Mouse (Mus musculus) limb, embryonic 15.5 days (tissue): ENCODE data around the gene Aebp2. TPM values are rescaled to one million over a fixed set of nuclear protein-coding genes. Genes with fewer than 3 reads are reported as not detected.
A peak's percentile ranks its signal among the peaks of the same experiment; 100 is the strongest.
"Not testable (repeated sequence)": the region's sequence is repeated elsewhere in the genome, so short reads cannot be mapped to it uniquely, and the experiment has no call there.

Source experiments
- ATAC-seq: fragments of 200-750 bp; cut with Nextera tagmentation; 2 replicates; pipeline ENCODE4 v1.8.0; 2017; ENCODE audit warnings: low read depth, moderate TSS enrichment; ENCODE audit not compliant: insufficient number of reproducible peaks, low FRiP score, low TSS enrichment
- H3K27ac ChIP-seq: fragments of 300-500 bp; sonication (generic); 2 replicates; pipeline ENCODE4 v1.5.1; 2015; ENCODE audit warnings: moderate library complexity, mild to moderate bottlenecking, inconsistent platforms
- H3K27me3 ChIP-seq: fragments of 300-500 bp; sonication (generic); 2 replicates; pipeline ENCODE4 v1.6.1; 2015; ENCODE audit warnings: inconsistent platforms
- H3K36me3 ChIP-seq: fragments of 300-500 bp; sonication (generic); 2 replicates; pipeline ENCODE4 v1.6.1; 2015; ENCODE audit warnings: inconsistent platforms
- H3K4me1 ChIP-seq: fragments of 300-500 bp; sonication (generic); 2 replicates; pipeline ENCODE4 v1.6.1; 2015; ENCODE audit warnings: inconsistent platforms
- H3K4me2 ChIP-seq: fragments of 300-500 bp; sonication (generic); 2 replicates; pipeline ENCODE4 v1.6.1; 2015; ENCODE audit warnings: mild to moderate bottlenecking, inconsistent platforms
- H3K4me3 ChIP-seq: fragments of 300-500 bp; sonication (generic); 2 replicates; pipeline ENCODE4 v1.5.1; 2015; ENCODE audit warnings: mild to moderate bottlenecking, inconsistent platforms
- H3K9ac ChIP-seq: fragments of 300-500 bp; sonication (generic); 2 replicates; pipeline ENCODE4 v1.6.1; 2015; ENCODE audit warnings: inconsistent platforms
- H3K9me3 ChIP-seq: fragments of 300-500 bp; sonication (generic); 2 replicates; pipeline ENCODE4 v1.6.1; 2016; ENCODE audit warnings: inconsistent platforms
- WGBS: fragments of 180-500 bp; shearing (Covaris S2); methylation state at CpG from one replicate; pipeline ENCODE4 v1.1.7; 2015; 5-methylcytosine and 5-hydroxymethylcytosine counted together
- polyA plus RNA-seq: library from polyadenylated mRNA; unstranded; fragments of >200 nt; fragmentation: Nextera tagmentation; extraction: Ambion mirVana; gene quantifications from 2 replicates; pipeline ENCODE4 v1.2.1, GENCODE M21; 2015

Aebp2 gene
- polyA plus RNA-seq, 1 experiment from 2014 or later: 17.1 TPM

DNA sequence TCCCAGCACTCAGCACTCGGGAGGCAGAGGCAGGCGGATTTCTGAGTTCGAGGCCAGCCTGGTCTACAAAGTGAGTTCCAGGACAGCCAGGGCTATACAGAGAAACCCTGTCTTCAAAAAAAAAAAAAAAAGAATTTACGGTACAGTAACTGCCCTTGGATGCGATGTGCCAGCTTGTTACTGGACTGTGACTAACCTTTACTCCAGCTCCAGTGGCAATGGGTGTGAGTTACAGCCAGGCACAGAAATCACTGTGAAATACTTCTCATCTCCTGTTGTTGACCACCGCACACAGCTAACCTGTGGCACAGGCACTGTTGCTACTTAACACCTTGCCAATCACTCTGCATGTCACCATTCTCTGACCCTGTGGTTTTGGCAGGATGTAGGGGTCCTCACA, 26.9 kb upstream of the Aebp2 start:
- not testable (repeated sequence) for H3K4me3 ChIP-seq, ATAC-seq, H3K9me3 ChIP-seq, H3K9ac ChIP-seq, H3K27ac ChIP-seq, H3K4me2 ChIP-seq, H3K27me3 ChIP-seq
- H3K4me1 ChIP-seq: peaks cover 14% of the 10 kb centered on the region
- H3K36me3 ChIP-seq: peaks cover 48% of the 10 kb centered on the region
- 91% methylated on average over 6 of the region's 6 CpGs for WGBS

DNA sequence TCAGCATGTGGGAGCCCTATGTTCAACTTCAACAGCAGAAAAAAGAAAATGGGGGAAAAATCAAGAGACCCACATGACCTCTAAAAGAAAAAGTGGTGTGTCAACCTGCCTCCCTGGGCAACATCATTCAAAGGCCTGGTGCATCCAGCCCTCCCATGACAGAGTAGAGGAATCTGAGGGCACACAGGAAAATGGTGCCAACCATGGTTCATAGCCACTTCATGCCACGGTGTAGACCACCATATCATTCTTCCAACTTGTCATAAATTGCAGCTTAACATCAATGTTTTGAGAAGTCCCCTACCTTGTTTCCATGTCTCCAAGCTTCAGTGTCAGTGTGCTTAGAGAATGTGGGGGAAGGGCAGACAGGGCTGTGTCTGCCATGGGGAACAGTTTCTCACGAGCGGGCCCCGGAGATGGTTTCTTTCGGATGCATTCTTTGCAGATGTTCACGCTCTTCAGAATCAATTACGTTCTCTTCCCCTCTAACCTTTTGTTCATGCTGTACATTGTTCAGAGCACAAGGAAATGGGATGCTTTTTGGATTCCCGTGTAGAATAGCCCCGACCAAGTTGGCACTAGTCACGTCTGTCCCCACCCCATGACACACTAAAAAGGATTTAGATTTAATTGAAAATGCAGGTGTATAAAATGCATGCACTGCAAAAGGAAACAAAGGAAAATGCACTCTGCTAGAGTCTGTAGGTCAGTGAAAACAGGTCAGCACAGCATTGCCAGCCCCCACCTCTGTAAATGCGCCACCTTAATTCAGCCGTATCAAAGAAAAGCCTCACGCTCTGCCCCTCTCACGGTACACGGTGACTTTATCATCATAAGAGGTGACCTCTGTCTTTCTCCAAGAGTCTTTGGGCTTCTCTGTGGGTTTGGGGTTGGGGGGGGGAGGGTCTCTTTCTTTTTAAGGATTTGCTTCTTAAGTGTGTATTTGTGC, 24.8 kb upstream of the Aebp2 start:
- Histone ChIP-seq H3K4me3 (no peak overlapping the region), H3K9me3 (no peaks in the 10 kb centered on the region), H3K27ac (no peak overlapping the region), H3K36me3 (peaks cover 36% of the 10 kb centered on the region), H3K4me1 (peaks cover 10% of the 10 kb centered on the region), H3K9ac (no peak overlapping the region), H3K27me3 (no peaks in the 10 kb centered on the region), H3K4me2 (no peak overlapping the region)
- 85% methylated on average over 15 of the region's 15 CpGs for WGBS
- ATAC-seq: no peak

DNA sequence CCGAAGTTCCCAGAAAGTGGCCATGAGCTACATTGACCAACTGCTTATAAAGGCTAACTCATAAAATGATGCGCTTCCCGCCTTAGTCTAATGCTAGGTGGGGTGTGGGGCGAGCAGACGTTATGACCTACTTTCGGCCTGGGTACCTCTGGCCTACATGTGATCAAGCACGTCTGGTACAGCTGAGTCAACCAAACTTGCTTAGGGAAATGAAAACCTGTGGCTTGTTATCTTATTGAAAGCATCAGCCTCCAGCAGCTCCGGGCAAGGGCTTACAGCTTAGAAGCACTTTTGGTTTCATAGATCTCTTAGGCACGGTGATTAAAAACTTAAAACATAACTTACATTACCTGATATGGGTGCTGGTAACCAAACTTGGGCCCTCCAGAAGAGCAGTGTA, 23.9 kb upstream of the Aebp2 start:
- H3K4me3 ChIP-seq: no peak overlapping the region
- peaks cover 7% of the 10 kb centered on the region for H3K4me1 ChIP-seq
- no peak overlapping the region for H3K27ac ChIP-seq
- no peak for ATAC-seq
- 84% methylated on average over 9 of the region's 9 CpGs for WGBS
- no peaks in the 10 kb centered on the region for H3K27me3 ChIP-seq
- no peaks in the 10 kb centered on the region for H3K9me3 ChIP-seq
- no peak overlapping the region for H3K9ac ChIP-seq
- no peak overlapping the region for H3K4me2 ChIP-seq
- peaks cover 30% of the 10 kb centered on the region for H3K36me3 ChIP-seq

DNA sequence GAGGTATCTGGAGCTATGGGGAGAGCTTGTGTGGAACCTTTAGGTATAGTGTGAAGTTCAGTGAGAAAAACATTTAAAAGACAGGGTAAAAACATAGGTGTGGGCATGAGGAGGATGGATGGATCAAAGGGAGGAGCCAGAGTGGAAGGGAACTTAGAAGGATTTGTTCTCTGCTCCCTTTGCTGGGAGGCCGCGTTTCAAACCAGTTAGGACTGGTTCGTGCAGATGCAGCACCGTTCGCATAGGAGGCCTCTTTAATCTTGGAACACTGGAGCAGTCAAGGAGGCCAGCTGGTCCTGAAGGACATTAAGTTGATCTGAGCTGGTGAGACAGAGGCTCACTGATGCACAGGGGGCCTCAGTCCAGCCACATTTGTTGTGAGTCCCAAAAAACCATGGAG, 23.1 kb upstream of the Aebp2 start:
- Histone ChIP-seq H3K4me2 (no peak overlapping the region), H3K9me3 (no peaks in the 10 kb centered on the region)
- 86% methylated on average over 5 of the region's 5 CpGs for WGBS

DNA sequence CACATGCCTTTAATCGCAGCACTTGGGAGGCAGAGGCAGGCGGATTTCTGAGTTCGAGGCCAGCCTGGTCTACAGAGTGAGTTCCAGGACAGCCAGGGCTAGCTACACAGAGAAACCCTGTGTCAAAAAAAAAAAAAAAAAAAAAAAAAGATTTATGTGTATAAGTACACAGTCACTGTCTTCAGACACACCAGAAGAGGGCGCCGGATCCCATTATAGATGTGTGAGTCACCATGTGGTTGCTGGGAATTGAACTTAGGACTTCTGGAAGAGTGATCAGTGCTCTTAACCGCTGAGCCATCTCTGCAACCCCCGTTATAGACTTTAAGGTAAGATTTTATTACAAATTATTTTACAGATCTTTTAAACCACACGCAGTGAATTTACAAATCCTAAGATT, 21.8 kb upstream of the Aebp2 start:
- not testable (repeated sequence) for ATAC-seq, H3K9ac ChIP-seq, H3K27me3 ChIP-seq, H3K9me3 ChIP-seq, H3K4me3 ChIP-seq, H3K4me2 ChIP-seq, H3K4me1 ChIP-seq, H3K27ac ChIP-seq
- peaks cover 14% of the 10 kb centered on the region for H3K36me3 ChIP-seq
- 89% methylated on average over 8 of the region's 8 CpGs for WGBS

More for the DNA sequence above, 23.1 kb upstream of the Aebp2 start:
- peaks cover 22% of the 10 kb centered on the region for H3K36me3 ChIP-seq
- no peak overlapping the region for H3K4me3 ChIP-seq
- H3K9ac ChIP-seq: no peak overlapping the region
- peaks cover 7% of the 10 kb centered on the region for H3K4me1 ChIP-seq
- no peak overlapping the region for H3K27ac ChIP-seq
- no peaks in the 10 kb centered on the region for H3K27me3 ChIP-seq
- no peak for ATAC-seq

DNA sequence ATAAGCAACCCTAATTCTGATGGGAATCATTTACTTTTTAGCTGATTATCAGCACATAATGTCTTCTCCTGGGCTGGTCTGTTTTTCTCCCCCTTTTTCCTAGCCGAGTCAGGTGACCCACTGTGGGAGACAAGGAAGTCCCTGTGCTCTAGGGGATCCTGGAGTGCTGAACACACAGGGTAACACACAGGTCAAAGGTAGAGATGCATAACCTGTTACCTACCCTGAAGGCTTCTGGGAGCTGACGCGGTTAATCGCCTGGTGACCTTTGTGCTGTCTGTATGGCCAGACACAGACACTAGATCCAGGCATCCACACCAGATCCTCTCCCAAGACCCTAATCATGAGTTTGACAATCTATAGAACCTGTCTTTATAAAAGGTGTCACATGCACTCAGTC, 21.3 kb upstream of the Aebp2 start:
- Histone ChIP-seq H3K36me3 (peaks cover 9% of the 10 kb centered on the region), H3K27me3 (no peaks in the 10 kb centered on the region), H3K9me3 (no peaks in the 10 kb centered on the region), H3K4me2 (no peak overlapping the region), H3K9ac (no peak overlapping the region), H3K4me1 (peaks cover 7% of the 10 kb centered on the region), H3K4me3 (no peak overlapping the region), H3K27ac (no peak overlapping the region)
- WGBS: 91% methylated on average over 4 of the region's 4 CpGs
- ATAC-seq: no peak

DNA sequence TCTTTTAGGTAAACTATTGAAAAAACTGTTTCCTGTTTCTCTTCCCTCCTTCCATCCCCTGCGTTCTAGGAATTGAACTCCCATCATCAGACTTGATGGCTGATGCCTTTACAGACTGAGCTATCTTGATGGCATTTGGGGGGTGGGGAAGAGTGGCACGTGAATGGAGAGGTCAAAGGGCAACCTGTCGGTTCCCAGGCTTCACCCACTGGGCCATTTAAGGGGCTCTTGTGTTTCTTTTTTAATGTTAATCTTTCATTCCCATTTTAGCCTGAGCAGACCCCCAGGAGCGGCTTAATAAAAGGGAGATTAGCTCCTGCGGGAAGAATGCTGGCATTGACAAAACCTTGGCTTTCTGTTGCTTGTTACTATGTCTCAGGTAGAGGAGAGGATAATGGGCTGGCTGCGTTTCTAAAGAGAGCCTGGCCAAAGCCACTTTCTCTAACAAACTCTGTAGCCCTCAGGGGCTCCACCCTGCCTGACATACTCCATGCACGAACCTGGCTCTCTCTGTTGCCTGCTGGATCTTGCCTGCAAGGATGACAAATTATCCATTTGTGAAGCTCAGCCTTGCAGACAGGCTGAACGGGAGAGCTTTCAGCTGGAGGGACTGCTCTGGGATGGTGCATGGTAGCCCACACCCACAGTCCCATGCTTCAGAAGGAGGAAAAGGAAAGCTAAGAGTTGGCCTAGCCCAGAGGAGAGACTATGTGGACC, 19.1 kb upstream of the Aebp2 start:
- 15% methylated on average over 8 of the region's 8 CpGs for WGBS
- no peaks in the 10 kb centered on the region for H3K36me3 ChIP-seq
- no peak overlapping the region for H3K9ac ChIP-seq
- H3K27me3 ChIP-seq: no peaks in the 10 kb centered on the region
- peak overlapping the region; percentile 23; the same call in 1 of the 2 replicates for H3K27ac ChIP-seq
- H3K4me3 ChIP-seq: no peak overlapping the region
- H3K9me3 ChIP-seq: no peaks in the 10 kb centered on the region
- H3K4me1 ChIP-seq: peaks cover 7% of the 10 kb centered on the region
- H3K4me2 ChIP-seq: no peak overlapping the region
- ATAC-seq: no peak

DNA sequence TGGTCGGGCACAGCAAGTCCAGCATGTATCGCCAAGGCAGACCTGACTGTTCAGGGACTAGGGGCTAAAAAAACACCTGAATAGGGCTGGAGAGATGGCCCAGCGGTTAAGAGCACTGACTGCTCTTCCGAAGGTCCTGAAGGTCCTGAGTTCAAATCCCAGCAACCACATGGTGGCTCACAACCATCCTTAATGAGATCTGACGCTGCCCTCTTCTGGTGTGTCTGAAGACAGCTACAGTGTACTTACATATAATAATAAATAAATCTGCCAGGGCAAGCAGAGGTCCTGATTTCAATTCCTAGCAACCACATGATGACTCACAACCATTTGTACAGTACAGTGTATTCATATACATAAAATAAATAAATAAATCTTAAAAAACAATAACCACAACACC, 17.3 kb upstream of the Aebp2 start:
- not testable (repeated sequence) for H3K27me3 ChIP-seq, H3K4me3 ChIP-seq, H3K36me3 ChIP-seq, H3K4me1 ChIP-seq, H3K27ac ChIP-seq, H3K9ac ChIP-seq, ATAC-seq, H3K9me3 ChIP-seq, H3K4me2 ChIP-seq
- WGBS: 86% methylated on average over 5 of the region's 5 CpGs

DNA sequence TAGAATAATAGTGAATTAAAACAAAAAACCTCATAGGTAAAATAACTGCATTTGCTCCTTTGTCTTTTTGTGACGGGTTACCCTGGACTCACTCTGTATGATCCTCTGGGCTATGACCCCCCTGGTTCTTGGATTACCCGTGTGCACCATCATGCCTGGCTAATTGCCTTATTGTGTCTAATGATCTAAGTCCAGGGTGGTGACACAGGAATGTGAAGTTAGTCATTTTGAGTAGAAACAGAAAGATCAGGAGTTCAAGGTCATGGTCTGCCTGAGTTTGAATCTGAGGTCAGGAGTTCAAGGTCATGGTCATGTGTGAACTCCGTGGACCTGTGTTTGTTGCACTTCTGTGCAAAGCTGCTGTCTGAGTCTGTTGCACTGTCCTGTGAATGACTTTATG, 16.7 kb upstream of the Aebp2 start:
- WGBS: 69% methylated on average over 3 of the region's 3 CpGs
- Histone ChIP-seq H3K4me2 (no peak overlapping the region), H3K9me3 (no peaks in the 10 kb centered on the region), H3K9ac (no peak overlapping the region), H3K27ac (no peak overlapping the region), H3K36me3 (no peaks in the 10 kb centered on the region), H3K4me3 (no peak overlapping the region), H3K27me3 (no peaks in the 10 kb centered on the region), H3K4me1 (peaks cover 7% of the 10 kb centered on the region)
- ATAC-seq: no peak

DNA sequence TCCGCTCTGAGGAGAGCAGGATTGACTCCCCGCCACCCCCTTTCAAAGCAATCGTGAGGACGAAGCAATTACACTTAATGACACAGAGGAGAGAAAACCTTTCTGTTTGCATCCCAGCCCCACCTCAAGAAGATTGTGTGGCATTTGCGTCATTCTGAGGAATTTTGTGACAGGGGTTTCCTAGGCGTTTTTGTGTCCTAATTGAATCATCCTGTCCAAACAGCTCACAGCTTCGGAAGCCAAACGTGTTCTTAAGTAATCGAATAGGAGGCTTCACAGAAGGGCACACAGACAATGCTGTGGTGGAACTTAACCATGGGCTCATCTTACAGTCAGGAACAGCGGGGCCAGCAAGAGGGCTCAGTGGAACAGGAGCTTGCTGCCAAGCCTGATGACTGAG, 15.9 kb upstream of the Aebp2 start:
- Histone ChIP-seq H3K36me3 (no peaks in the 10 kb centered on the region), H3K4me1 (peaks cover 9% of the 10 kb centered on the region), H3K4me2 (no peak overlapping the region), H3K9me3 (no peaks in the 10 kb centered on the region), H3K4me3 (no peak overlapping the region), H3K9ac (no peak overlapping the region), H3K27me3 (no peaks in the 10 kb centered on the region), H3K27ac (no peak overlapping the region)
- 58% methylated on average over 10 of the region's 10 CpGs for WGBS
- ATAC-seq: no peak

DNA sequence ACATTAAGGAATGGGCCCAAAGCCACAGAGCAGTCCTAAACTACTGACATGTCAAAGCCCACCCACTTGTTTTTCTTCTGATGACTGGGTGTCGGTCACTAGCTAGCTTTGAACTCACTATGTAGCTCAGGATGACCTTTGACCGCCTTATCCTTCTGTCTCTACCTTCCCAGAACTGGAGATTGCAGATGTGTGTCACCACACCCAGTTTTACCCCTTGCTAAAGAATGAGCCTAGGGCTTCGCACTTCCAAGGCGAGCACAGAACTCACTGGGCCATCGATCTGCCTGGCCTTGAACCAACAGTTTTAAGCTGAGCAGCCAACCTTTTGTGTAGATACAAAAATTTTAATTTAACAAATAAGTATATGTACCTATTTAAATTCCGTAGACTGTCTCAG, 13.8 kb upstream of the Aebp2 start:
- H3K9ac ChIP-seq: no peak overlapping the region
- no peaks in the 10 kb centered on the region for H3K9me3 ChIP-seq
- H3K4me3 ChIP-seq: no peak overlapping the region
- no peak for ATAC-seq
- peaks cover 11% of the 10 kb centered on the region for H3K4me1 ChIP-seq
- H3K27me3 ChIP-seq: no peaks in the 10 kb centered on the region
- H3K27ac ChIP-seq: no peak overlapping the region
- no peaks in the 10 kb centered on the region for H3K36me3 ChIP-seq
- no peak overlapping the region for H3K4me2 ChIP-seq
- WGBS: 89% methylated on average over 6 of the region's 6 CpGs

DNA sequence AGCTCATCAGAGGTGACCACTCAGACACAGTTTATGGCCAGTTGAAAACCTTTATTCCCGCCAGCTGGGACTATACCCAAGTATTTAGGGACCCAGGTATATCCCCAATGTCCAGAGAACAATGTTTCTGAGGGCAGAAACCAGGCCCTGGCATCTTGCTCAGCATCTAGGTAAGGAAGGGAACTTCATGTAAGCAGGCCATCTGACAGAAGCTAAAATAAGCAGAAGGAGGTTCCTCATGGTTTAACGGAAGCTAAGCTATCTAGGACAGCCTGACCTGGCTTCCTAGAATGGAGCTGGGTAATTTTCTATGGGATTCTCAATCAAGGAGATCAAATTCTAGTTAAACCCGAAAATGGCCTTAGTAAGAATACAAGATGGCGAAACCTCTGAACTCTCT, 12.9 kb upstream of the Aebp2 start:
- peaks cover 10% of the 10 kb centered on the region for H3K4me1 ChIP-seq
- H3K27me3 ChIP-seq: no peaks in the 10 kb centered on the region
- H3K4me2 ChIP-seq: no peak overlapping the region
- WGBS: 81% methylated on average over 4 of the region's 4 CpGs
- no peaks in the 10 kb centered on the region for H3K9me3 ChIP-seq
- no peaks in the 10 kb centered on the region for H3K36me3 ChIP-seq
- H3K9ac ChIP-seq: no peak overlapping the region
- no peak for ATAC-seq
- H3K27ac ChIP-seq: no peak overlapping the region
- no peak overlapping the region for H3K4me3 ChIP-seq
